Mouse (Mus musculus) 3134 (cell line): ENCODE measurements around the gene Ccdc9.
"Not testable (repeated sequence)": the region's sequence is repeated elsewhere in the genome, so short reads cannot be mapped to it uniquely, and the experiment has no call there.

Source experiments
- DNase-seq: peaks from one replicate; pipeline ENCODE4 v3.0.0-alpha.2; 2011; ENCODE audit warnings: low spot score; ENCODE audit not compliant: insufficient read length; ENCODE audit errors: extremely low read depth

Ccdc9 gene

DNA sequence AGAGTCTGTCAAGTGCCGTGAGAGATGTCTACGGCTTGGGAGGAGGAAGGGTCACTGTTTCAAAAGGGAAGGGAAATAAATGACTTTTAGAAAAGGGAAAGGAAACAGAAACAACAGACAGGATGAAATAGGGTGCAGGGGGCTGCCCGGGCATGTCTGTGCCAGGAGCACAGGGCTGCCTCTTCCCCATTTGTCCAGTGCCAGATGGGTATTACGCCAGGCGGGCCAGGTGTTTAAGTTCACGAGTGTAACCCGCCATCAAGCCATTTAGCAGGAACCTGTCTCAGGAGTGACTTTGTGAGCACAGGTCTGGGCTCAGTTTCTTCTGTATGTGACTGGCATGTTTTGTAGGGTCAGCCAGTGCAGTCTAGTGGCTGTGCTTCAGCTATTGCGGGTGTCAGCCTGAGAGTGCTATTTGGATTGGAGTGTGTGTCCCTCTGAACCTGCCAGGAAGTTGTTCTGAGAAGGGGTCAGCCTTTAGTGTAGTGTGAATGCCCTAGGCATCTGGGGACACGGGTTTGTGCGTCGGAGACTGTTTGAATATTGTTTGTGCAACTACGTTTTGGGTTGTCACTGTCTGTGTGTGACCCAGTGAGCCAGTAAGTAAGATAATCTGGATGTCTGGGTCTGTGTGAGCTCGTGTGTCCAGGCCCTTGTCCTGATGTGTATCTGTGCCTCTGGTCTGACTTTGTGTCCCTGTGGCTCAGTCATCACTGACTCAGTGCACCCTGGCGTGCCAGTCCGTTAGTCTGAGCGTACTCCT is 22.1 kb upstream of the Ccdc9 start:
- no peak for DNase-seq

DNA sequence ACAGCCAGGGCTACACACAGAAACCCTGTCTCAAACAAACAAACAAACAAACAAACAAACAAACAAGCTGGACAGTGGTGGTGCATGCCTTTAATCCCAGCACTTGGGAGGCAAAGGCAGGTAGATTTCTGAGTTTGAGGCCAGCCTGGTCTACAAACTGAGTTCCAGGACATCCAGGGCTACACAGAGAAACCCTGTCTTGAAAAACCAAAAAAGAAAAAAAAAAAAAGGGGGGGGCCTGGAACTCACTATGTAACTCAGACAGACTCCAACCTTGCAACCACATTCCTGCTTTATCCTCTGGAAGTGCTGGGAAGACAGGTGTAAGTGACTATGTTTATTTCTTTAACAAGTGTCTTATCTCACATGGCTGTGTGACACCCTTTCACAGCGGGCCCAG is 21.5 kb upstream of the Ccdc9 start, which contains the start of gene Bbc3:
TSS of gene Bbc3 (plus strand) at position 301 of the 400 bp plus-strand sequence.
- not testable (repeated sequence) for DNase-seq

DNA sequence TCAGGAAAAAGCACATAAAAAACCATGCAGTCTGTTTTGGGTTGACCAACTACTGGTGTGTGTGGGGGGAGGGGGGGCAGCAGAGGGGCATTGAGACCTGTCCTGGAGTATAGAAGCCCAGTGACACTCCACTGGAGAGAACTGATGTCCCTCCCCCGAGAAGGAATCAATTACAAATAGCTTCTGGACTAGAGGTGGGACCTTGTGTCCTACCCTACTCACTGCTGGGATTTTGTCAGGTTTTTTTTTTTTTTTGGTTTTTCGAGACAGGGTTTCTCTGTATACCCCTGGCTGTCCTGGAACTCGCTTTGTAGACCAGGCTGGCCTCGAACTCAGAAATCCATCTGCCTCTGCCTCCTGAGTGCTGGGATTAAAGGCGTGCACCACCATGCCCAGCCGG is 20.5 kb upstream of the Ccdc9 start:
- DNase-seq = not testable (repeated sequence)

DNA sequence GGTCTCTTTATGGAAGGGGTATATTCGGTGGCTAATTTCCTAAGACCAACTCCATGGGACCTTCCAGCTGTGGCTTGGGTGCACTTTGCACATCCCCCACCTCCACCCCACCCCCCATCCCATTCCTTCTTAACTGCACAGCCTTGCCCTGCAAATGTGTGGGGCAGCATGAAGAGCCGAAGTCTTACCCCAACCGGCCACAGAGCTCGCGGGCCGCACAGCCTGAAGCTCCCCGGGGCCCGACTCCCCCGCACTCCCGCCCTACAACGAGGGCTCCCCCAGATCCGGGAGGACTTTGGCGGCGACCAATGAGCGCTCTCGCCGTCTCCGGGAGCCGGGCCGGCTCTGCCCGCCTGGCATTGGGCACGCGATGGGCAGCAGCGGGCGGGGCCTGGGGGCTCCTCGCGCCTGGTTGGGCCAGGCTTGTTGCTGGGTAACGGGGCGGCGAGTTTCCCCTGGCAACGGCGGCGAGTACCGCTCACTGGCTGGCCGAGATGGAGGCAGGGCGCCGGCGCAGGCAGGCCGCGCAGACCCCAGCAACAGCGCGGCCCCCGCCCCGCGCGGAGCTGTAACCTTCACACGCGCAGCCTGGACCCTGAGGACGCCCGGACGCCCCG is 12.9 kb upstream of the Ccdc9 start:
- peak; percentile 48 for DNase-seq

DNA sequence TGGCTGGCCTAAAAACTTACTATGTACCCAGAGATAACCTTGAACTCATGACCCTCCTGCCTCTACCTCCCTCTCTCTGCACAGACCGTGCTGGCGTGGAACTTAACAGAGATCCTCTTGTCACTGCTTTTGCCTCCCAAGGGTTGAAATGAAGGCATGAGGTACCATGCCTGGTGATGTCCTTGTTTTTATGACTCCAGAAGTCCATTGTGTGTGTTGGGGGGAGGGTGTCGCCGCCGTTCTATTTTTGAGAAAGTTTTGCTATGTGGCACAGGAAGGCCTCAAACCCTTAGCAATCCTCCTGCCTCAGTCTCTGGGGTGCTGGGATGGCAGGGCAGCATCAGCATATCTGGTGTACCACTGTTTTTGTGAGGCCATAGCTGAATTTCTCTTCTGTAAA is 12.3 kb upstream of the Ccdc9 start:
- no peak for DNase-seq

DNA sequence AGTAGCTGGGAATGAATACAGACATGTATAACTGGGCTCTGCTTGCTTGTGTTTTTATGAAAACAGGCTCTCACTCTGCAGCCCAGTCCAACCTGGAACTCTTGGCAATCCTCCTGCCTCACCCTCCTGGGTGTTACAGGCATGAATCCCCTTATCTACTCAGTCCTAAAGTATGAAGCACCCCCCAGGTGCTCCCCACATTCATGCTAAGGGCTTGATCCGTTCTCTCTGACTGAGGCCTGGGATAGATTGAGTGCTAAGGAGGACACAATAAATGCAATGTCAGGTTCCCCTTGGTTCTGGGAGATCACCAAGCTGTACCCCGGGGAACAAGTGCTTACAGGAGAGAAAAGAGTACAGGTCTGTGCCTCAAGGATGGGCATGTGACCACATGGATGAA is 11.0 kb upstream of the Ccdc9 start:
- DNase-seq = no peak

DNA sequence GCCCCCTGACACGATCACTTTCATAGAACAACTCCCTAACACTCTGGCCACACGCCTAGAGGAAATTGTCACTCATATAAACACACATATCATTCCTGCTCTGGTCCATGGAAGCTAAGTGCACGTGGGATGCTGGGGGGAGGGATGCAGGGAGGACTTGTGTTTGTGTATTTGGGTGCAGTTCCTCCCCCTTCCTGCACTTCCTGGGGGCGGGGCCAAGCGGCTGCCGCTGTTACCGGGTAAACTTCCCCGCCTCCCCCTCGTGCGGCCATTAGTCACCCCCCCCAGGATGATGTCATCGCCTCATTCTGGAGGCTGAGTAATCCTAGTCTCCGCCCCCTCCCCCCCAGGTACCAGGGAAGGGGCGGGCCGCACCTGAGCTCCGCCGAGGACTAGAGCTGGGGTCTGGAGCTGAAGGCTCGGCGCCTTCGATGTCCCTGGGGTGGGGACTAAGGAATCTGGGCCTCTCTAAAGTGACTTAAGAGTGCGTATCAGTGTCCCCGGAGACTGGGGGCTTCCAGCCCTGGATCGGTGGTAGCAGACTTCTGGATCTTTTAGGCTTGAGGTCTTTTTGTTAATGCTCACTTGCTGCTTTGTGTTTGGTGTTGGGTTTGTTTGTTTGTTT is 10.3 kb upstream of the Ccdc9 start:
- peak; percentile 81 for DNase-seq

DNA sequence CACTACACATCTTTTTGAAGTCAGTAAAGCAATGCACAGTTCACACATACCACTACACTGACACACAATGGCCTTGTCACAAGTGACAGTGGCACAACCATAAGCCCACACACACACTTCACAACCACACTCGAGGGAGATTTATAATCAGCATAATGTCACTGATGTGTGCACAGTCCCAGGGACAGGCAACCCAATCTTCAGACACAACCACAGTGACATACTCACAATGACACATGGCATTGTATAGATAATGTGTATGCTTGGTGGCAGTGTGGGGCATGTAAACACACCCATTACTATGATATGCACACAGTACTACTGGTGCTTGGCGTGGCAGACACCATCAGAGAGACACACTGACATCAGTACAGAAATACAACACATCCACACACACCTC is 9.6 kb upstream of the Ccdc9 start:
- DNase-seq = no peak

DNA sequence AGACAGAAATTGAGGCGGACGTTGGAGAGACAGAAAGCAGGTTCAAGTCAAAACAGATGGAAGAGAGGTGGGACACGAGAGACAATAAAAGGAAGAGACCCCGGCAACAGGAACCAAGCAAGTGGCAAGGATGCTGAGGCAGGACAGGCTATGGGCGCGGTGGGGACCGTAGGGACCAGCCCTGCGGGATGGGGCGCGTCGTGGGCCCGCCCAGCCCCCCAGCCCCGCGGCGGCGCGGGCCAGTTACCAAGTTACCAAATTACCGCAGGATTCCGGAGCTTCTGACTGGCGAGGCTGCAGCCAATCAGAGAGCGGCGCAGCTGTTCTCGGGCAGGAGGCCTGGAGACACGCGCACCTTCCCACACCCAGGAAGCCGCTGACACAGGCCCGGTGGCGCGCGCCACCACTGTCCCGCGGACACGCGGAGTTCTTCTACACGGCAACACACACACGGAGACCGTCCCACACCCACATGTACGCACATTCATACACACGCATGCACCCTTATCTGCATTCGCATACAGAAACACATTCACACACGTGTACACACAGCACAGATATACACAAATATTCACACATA is 8.8 kb upstream of the Ccdc9 start:
- peak; percentile 94 for DNase-seq

DNA sequence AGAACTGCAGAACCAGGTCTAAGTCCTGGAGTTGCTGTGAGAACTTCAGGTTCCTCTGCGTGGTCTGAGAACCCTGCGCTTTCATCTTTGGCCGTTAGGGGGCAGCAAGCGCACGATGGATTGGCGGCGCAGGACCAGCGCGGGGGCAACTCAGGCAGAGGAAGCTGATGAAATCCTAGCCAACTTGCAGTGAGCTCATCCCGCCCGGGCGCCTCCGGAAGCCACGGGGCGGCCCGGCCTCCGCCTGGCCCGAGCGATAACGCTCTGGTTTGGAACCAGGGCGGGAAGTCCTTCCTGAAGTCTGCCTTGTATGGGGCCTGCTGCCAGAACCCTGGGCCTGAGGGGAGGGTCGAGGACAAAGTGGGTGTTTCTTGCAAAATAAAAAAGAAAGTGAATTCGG is 8.2 kb upstream of the Ccdc9 start:
- peak; percentile 99 for DNase-seq

DNA sequence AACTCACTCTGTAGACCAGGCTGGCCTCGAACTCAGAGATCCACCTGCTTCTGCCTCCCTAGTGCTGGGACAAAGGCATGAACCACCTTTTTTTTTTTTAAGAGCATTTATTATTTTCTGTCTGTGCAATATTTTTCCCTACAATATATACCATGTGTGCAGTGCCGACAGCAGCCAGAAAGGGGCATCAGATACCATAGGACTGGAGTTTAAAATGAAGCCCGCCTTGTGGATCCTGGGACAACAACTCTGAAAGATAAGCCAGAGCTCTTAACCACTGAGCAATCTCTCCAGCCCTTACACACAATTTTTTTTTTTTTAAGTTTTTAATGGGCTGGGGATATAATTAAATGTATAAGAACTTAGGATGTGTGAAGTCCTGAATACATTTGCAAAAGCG is 7.8 kb upstream of the Ccdc9 start:
- DNase-seq = no peak

DNA sequence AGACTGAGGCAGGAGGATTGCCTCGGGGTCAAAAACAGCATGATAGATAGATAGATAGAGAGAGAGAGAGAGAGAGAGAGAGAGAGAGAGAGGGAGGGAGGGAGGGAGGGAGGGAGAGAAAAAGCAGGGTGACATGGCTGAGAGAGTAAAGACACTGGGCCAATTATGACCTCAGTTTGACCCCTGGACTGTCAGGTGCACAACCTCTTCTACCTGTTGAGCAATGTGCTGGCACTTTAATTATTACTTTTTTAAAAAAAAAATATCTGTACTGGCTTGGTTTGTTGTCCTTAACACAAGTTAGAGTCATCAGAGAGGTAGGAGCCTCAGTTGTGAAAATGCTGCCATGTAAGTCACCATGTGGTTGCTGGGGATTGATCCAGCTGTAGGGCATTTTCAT is 1.2 kb upstream of the Ccdc9 start:
- no peak for DNase-seq

DNA sequence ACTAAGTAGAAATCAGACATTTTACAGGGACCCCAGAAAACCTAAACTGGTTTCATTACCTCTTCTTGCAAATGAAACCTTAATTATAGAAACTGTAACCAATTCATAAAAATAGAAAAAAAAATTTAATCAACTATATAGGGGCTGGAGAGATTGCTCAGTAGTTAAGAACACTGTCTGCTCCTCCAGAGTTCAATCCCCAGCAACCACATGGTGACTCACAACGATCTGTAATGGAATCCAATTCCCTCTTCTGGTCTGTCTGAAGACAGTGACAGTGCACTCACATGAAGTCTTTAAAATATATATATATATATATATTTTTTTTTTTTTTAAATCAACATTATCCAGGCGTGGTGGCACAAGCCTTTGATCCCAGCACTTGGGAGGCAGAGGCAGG is 421 bp upstream of the Ccdc9 start:
- no peak for DNase-seq

DNA sequence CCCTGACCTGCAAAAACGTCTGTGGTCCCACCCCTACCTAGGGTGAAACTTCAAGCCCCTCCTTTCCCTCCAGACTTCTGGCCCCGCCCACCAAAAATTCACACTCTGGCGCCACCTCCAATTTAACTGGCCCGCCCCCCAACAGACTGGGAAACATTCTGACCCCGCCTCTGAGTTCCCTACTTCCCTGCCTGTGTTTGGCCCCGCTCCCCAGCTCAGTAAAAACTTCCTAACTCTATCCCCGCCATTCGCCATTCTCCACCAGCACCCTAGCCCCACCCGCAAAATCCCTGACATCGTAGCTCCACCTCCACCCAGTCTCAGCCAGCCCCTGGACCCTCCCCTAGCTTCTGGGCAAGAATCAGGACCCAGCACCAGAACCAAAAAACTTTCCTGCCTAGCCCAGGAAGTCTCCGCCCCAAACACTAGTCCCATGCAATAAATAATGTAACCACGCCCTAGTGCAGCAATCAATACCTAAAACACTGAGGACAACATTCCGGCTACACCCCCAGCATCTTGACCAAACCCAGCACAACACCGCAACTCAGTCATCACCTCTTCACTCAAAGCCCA is 1.1 kb downstream of the Ccdc9 start:
- DNase-seq = no peak

DNA sequence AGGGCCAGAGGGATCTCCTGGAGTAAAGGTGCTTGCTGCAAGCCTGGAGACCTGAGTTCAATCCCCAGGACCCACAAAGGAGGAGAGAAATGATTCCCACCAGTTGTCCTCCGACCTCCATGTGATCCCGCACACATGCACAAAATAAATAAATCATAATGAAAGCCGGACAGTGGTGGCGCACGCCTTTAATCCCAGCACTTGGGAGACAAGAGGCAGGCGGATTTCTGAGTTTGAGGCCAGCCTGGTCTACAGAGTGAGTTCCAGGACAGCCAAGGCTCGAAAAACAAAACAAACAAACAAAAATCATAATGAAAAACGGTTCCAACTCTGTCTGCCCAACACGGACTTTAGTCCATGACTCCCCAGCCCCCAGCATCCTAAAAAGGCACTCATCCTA is 1.7 kb downstream of the Ccdc9 start:
- DNase-seq = no peak

DNA sequence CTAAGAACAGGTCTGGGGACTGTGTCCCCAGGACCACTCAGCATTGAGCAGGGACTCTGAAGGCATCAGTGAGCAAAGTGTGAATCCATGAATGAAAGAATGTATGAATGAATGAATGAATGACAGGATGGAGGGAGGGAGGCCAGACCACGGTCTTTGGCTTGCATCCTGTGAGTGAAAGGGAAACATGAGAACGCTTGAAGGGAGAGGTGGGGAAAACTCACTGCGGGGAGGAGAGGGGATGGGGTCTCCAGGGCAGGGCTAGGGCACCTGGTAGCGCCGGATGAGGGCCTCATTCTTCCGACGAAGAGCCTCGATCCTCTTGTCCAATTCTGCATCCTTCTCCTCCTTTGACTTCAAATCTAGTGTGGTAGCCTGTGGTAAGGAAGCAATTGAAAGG is 2.6 kb downstream of the Ccdc9 start:
- DNase-seq = no peak

DNA sequence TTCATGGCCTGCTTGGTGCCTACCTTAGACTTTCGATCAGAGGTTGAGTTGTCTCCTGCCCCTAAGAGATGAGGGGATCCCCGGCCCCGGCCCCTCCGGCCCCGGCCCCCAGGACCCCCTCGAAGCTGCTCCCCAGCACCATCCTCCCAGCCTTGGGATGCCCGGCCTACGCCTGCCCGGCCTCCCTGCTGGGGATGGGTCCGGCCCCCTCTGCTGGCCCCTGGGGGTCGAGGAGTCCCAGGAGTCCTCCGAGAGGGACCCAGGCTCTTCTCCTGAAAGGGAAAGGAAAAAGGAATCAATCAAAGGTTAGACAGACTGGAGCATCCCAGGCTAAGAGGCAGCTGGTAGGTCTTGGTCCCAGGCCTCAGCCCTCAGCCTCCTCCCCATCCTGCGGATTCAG is 4.3 kb downstream of the Ccdc9 start:
- DNase-seq = no peak

DNA sequence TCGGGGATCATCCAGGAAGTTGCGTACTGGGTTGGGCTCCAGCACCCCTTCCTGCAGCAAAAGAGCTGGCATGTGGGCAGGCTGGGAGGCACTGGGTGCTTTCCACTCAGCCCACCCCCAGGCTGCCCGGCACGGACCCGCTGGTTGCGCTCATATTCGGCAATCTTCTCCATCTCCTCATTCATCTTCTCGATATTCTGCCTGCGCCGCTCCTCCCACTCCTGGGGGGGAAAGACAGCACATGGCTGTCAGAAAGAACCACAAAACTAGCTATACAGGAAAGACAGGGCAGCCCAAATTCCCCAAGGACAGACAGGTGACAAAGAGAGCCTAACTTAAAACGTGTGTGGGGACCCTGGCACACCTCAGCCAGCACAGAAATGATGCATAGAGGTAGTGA is 5.9 kb downstream of the Ccdc9 start:
- DNase-seq = no peak

DNA sequence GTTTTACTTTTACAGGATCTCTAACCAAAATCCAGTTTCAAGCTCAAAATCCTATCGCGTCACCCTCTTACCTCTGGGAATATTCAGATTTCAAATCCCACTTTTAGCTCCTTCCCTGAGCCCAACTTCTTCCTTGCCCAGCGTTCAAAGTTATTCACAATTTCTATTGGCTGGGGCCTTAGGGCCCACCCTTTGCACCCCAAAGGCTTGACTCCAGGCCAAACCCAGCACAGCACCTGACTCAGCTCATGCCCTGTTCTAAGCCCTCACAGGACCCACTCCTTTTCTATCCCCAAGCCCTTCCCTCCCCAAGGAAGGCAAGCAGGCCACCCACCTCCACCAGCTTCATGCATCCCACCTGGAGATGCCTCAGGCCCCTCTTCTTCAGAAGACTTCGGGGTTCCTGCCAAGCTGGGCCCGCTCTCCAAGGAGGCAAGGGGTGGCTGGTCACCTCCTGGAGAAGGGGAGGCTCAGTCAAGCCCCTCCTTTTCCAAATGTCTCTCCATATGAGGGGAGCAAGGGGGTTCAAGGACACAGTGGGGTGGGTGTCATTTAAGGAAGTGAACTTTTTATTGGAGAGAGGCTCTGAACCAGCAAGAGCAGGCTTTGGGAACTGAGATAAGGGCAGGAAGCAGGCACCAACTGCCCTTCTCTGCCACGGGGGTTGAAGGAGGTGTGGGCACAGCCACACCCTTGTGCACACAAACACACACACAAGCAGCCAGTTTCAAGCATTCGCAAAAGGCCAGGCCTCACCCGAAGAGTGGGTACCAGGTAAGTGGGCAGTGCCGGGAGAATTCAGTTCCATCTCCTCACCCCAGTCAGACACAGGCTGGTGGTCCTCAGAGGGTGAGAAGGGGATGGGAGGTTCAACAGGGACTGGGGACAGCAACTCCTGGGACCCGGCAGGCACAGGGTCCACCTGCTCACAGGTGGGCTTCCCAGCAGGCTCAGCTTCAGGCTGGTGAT is 11.4 kb downstream of the Ccdc9 start:
- DNase-seq = no peak

DNA sequence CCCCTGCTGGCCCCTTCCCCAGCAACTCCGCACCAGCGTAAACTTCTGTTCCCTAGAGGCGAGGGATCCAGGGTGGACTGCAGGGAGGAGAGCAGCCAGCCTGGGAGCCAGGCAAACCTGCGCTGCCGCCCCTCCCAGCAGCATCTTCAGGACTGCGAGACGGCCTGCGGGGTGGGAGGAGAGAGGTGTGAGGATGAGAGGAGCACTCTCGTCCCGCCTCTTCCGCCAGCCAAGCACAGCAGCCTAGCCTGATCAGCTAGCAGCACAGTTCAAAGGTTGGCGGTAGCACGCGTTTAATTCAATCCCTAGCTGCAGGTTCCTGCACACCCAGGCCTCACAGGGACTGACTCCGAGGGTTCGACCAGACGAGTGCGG is 12.8 kb downstream of the Ccdc9 start:
- DNase-seq = no peak
